Mouse (Mus musculus) c-Kit-positive CD71-positive TER-119-negative erythroid progenitor cells, embryonic 14.5 days (primary cell): ENCODE data around the gene Sytl1.

Experiments used
- DNase-seq: peaks from one replicate; pipeline ENCODE4 v3.0.0-alpha.2; 2013; ENCODE audit warnings: low read depth

Gene Sytl1

DNA sequence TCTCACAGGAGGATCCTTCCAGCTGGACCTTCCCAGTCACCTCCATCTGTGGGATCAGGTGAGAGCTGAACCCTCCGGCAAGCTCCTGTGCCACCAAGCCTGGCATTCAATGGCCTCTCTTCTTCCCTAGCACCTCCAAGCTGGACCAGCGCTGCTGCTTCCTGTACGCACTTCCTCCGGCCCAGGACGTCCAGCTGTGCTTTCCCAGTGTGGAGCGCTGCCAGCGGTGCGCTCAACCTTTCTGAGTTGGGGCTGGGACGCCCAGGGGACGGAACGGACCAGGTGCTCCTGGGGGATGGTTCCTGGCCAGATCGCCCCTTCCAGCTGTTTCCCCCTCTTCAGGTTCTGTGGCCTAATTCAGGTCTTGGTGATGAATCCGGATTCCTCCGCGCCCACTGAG lies 15.8 kb downstream of the Sytl1 start:
- DNase-seq = no peak

DNA sequence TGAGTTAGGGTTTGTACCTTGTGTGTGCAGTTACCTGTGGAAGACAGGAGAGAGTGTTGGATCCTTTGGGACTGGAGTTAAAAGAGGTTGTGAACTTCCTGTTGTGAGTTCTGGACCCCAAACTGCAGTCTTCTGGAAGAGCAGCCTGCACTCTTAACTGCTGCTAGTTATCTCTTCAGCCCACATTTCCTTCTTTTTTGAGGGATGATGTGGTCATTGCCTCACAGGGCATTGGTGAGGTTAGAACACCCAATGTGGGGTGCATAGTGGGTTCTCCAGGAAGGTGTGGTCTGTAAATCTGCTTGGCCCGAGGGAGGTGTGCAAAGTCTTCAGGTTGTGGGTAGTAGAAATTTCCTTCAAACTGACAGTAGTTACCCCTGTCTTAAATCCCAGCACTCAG lies 18.6 kb downstream of the Sytl1 start:
- no peak for DNase-seq

DNA sequence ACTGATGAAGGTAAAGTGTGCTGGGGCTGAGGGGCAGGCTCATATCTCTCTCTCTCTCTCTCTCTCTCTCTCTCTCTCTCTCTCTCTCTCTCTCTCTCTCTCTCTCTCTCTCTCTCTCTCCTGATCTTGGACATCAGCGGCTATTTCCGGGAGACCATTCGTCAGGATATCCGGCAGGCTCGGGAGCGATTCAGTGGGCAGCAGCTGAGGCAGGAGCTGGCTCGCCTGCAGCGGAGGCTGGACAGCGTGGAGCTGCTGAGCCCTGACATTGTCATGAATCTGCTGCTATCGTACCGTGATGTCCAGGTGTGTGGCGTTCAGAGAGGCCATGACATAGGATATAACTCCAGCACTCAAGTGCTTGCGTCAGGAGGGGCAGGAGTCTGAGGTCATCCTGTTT lies 19.4 kb downstream of the Sytl1 start:
- DNase-seq = no peak

DNA sequence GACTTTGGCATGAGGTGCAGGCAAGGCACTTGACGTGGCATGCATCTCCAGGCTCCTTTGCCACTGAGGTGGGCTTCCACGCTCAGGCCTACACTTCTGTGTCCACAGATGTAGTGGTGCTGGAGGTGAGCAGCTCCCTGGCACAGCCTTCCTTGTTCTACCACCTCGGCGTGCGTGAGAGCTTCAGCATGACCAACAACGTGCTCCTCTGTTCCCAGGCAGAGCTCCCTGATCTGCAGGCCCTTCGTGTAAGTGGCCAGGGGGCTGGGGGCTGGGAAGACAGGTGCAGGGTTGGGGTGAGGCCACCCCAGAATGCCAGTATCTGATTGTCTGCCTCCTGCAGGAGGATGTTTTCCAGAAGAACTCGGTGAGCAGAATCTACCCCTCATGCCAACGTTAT lies 20.2 kb downstream of the Sytl1 start:
- DNase-seq = no peak

DNA sequence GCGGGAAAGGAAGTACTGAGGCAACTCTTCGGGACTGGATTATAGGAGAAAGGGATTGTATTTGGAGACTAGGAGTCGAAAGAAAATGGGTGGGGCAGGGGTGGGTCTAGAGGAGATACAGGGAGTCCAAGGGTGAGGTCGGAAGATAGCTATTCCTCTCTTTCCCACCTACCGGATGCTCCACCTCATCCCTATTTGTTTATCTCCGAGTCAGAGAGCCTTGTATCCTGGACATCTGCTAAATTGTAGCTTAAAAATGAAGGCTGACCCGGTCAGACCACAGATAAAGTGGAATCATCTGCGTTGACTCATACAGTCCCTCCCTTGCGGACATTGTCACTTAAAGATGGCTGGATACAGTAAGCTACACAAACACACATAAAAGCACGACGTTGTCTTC lies 21.0 kb downstream of the Sytl1 start:
- DNase-seq = no peak

DNA sequence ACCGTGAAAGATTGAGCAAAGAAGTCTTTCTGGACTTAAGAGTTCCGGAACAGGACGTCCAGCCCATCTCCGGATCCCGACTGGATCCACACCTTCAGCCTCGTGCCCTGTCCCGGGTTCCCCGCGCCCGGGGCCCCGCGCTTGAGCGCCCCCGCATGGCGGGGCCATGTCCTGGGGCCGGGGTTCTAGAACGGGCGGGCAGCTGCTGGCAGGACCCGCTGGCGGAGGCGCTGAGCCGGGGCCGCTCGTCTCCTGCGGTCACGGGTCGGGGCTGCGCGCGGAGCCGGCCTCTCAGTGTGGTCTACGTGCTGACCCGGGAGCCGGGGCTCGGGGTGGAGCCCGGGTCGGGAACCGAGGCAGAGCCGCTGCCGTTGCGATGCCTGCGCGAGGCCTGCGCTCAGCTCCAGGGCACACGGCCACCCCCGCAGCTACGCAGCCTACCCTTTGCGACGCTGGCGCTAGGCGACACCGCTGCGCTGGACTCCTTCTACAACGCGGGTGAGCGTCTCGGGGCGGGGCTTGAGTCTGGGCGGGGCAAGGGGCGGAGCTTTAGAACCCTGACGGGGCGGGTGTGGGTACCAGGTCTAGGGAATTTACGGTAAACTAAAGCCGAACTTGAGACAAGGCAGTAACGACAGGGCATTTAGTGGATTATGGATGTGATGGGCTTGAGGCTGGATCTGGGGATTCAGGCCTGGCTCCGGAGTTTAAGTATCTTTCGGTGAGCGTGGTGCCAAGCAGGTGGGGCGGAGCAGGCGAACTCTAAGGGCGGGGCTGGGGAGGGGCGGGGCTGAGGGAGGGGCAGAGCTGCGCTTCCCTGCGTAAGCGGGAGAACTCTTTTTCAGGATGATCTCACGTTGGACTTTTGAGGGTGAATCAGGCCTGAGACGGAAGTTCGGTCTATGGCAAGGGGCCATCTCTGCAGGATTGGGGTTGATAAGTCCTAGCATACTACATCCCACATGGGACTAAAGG lies 21.7 kb downstream of the Sytl1 start:
- DNase-seq = peak; percentile 80

DNA sequence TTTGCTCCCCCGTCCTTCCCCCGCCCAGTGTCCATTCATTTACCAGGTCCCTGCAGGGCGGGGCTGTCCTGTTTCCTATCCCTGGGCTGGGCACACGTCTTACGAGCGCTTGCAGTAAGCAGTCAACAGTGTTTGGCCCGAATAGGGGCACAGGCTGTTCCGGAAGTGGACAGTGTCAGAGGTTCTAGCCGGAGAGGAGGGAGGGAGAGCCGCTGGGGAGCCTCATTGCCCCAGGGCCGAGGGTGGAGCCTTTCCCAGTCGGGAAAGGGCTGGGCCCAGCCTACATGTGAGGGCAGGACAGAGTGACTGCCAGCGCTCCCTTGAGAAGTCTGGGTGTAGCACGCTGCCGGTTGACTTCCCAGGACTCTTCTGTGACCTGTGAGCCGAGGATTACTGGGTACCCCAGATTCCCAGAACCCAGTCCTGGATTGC lies 22.4 kb downstream of the Sytl1 start, which contains the start of gene Map3k6:
Map3k6 (plus strand) TSS at position 329 of the 432 bp plus-strand sequence.
- peak; percentile 48 for DNase-seq

DNA sequence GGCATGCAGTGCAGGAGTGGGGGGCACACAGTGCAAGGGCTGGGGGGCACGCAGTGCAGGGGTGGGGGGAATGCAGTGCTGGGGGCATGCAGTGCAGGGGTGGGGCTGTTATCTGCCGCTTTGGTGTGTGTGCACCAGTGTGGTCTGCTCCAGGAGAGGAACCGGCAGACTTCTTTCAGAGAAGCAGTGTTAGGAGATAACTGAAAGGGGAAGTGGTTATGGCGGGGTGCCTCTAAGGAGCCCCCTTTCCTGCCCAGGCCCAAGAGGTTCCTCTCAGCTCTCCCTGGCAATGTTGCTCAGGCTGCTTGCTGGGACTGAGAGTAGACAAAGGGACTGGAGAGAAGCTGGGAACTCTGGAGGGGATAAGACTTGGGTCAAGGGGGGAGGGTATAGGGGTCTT lies 25.0 kb downstream of the Sytl1 start:
- no peak for DNase-seq

DNA sequence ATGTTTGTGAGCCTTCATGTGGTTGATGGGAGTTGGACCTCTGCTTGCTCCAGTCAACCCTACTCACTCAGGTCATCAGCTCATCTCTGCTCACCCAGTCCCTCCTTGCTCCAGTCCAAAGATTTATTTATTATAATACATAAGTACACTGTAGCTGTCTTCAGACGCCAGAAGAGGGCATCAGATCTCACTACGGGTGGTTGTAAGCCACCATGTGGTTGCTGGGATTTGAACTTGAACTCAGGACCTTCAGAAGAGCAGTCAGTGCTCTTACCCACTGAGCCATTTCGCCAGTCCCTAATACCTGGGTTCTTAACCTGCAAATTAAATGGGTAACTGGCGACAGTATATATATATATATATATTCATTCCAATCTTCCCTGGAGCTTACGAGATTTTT lies 27.5 kb downstream of the Sytl1 start:
- no peak for DNase-seq

DNA sequence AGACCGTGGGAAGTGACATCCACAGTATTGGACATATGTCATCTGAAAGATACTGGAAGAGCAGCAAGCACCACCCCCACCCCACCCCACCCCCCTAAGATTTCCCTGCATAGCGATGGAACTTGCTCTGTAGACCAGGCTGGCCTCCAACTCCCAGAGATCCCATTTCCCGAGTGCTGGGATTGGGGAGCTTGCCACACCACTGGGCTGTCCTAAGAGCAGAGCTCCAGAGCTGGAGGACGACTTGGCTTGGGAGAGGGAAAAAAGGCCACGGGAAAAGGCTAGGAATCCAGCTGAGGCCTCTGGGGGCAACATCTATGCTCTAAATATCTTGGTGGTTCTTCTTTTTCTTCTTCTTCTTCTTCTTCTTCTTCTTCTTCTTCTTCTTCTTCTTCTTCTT lies 28.1 kb downstream of the Sytl1 start:
- no peak for DNase-seq

DNA sequence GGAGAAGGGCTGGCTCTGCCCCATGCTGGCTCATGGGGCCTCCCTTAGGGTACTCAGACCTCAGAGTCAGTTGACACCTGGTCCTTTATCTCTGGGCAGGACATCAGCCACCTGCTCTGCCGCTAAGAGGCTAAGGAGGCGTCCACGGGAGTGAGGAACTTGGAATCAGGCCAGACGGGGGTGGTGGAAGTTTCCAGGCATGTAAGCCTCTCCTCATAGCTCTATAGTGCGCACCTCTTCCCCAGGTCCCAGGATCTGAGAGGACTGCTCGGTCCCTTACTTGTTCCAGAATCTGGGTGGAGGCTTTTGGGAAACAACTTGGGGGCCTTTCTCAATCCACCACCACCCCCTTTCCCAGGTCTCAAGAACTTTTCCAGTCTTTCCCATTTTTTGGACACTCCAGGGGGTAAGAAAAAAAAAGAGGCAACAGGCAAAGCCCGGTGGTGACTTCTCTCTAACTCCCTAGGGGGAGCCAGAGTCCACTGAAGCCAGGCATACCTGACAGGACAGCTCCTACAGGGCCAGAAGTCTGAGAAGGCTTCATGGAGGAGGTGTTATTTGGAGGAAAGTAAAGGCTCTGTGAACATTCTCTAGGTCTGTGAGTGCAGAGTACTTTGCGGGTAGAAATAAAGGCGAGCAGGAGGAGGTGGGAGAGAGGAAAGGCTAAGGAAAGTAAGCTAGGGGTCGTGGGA lies 29.5 kb downstream of the Sytl1 start:
- DNase-seq = peak; percentile 58

DNA sequence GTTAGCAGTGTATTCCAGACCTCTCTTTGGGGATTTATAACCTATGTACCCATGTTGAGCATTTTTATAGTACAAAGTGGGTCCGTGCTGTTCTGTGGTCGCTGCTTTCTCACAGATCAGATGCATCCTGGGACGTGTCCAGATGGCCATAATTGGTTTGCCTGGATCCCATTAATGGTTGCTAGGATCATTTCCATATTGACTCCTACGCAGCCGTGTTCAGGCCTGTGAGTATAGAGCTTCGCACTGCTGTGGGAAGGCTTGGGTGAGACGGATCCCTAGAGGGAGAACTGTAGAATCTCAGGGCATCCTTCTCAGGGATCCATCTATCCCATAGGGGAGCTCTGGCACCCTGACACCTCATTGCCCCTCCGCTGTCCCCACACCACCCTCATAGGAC lies 33.3 kb downstream of the Sytl1 start:
- DNase-seq = no peak

DNA sequence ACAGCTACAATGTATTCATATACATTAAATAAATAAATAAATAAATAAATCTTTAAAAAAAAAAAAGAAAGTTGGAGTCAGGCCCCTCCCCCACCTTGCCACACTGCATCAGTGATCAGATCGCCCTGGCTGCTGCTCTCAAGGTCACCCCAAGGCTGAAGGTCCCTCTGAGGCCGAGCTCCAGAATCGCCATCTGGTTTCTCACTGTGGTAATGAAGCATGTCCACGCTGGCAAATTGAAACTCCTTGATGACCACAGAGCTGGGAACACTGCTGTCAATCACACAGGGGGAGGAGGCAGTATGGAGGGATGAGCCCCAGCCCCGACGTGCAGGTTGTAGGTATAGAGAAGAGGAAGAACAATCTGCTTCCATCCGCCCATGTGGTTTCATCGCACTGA lies 35.3 kb downstream of the Sytl1 start:
- no peak for DNase-seq

DNA sequence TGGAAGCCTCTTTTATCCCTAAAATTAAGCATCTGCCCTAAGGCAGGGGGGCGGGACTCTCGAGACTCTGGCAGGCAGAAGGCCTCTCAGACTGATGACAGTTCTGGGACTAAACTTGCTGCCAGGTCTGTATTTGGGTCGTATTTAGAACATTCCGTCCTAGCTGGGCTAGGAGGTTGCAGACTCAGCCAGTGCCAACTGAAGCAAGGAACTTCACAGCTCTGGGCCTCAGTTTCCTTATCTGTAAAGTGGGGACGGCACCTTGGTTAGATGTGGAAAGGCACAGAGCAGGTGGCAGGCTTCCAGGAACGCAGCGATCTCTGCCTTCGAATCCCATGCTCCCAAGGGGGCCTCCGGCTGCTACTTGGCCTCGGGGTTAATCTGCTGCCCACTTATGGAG lies 36.8 kb downstream of the Sytl1 start:
- no peak for DNase-seq

DNA sequence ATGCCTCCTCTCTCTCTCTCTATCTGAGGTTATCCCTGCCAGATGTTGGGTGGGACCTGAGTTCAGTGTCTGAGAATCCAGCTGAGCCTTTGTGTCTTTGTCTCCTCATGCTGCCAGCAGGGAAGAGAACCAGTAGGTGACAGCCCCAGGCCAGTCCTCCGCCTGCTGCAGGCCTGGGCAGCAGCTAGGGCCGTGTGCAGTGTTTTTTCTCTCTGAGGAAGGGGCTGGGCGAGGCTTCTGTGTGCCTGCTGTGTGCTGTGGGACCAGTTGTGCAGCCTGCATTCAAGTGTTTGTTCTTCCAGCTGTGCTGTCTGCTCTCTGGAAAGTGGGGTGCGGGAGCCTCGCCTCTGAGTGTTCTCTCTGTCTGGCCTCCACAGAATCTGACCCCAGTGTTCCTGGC lies 39.0 kb downstream of the Sytl1 start:
- no peak for DNase-seq

DNA sequence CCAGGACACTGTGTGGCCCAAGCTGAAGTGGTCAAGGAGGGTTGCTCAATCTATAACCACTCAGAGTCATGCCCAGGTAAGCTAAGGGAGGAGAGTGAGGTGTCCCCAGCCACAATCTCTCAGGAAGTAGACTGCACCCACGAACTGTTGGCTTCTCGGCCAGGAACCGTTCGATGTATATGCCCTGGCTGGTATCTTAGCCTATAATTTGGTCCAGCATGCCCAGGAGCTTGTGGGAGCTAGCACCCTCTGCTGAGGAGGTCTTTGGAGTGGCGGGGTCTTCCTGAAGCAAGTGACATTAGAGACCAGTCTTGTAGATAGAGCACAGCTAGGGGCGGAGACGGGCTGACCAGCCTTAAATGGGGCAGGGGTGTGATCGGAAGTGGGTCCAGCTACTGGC lies 41.2 kb downstream of the Sytl1 start:
- no peak for DNase-seq

DNA sequence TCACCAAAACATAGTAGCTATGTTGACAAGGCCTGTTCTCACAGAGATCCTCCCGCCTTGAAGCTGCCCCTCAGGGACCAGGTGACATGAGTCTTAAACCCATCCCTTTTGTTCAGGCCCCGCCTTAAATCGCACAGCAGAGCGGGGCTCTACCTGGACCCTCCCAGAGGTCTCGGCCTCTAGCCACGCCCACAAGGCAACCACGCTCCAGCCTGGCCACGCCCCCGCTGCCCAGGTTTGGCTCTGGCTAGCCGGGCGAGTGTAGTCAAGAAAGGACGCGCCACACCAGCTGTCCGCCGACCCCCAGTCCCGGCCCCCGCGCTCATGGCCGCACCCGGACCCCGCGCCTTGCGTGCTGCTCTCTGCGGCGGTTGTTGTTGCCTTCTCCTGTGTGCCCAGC lies 42.3 kb downstream of the Sytl1 start:
- DNase-seq = no peak

DNA sequence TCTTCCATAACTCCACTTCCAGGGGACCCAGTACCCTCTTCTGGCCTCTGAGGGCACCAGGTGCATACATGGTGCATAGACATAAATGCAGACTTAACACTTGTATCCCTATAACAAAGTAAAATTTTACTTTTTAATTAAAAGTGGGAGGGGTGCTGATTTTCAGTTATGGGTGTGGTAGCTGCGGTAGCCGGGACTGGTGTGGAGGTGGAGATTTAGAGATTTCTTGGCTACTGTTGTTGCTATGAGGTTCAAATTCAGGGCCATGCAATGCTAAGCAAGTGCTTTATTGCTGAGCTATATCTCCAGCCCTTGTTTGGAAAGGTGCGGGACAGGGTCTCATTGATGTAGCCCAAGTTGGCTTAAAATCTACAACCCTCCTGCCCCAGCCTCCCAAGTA lies 44.2 kb downstream of the Sytl1 start:
- no peak for DNase-seq

DNA sequence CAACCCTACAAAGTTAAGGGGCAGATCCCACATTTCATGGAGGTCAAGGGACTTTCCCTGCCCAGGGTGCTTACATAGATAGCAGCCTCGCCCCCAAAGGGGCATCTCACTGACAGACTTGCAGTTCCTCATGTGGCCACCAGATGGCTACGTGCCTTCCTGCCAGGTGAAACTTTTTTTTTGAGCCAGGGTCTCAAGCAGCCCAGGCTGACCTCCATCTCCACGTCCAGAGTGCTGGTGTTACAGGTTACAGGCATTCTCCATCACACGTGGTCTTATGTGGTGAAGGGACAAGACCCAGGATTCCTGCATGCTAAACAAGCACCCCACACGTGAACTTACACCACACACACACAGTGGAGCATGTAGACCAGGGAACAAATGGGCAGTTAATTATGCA lies 45.3 kb downstream of the Sytl1 start:
- peak; percentile 57 for DNase-seq

DNA sequence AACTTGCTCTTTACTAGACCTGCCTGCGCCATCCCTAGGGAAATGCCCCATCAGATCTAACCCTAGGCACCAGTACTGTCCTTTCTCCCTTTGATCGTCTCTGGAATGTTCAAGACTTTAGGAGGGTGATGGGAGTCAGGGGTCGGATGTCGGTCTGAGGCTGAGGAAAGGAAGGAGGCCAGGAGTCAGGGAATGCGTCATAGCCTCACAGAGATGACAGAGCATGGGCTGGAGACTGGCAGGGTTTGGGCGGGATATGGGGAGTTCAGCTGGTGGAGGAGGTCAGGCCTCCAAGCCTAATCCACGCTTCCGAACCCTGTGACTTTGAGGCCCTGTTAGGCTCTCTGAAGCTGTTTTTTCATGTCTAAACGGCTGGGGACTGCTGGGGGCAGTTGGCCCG lies 49.3 kb downstream of the Sytl1 start:
- DNase-seq = no peak

DNA sequence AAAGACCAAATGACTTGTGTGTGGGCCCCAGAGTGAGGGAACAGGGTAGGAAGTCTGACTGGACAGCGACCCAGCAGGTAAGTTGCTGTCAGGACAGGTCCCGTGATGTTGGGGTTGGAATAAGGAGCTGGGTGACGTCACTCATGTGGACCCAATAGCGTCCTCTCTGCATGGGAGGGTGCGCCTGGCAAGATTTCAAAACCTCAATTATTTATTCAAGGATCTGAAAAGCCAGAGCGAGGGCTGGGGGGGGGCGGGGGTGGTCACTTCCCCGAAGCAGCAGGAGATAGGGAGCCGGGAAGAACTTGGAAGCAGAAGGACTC lies 49.7 kb downstream of the Sytl1 start:
- DNase-seq = no peak

DNA sequence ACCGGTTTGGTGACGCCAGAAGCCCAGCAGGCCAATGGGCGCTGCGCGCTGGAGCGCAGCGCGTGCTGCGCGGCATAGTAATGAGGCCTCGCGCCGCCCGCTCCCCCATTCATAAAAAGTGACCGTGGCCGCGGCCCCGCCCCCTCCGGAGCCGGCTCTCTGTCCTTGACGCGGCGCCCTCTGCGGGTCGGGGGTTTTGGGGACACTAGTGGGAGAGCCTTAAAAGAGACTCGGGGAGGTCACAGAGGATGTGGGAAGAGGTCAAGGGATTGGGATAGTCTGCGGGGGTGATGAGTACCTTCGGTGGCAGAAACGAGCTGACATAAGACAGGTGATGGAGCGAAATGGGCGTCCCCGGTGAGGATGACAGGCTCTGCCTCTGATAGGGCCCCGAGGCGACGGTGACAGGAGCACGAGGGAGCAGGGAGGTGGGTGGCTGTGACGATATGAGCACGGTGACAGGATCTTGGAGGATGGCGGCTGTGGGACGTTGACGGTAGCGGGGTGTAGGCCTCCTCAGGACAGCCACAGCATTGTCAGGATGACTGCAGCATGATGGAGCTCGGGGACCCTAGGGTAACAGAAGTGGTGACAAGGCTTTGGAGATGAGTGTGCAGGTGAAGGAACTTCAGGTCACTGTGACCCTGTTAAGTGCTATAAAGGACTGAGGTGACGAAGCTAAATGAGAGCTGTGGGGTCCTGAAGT lies 50.2 kb downstream of the Sytl1 start:
- DNase-seq = peak; percentile 52
